Mouse (Mus musculus) induced T-regulatory cell, adult 2 months (primary cell): Measurements from ENCODE around the gene Ice1.

ENCODE experiments used
- DNase-seq: peaks from one replicate; pipeline ENCODE4 v3.0.0-alpha.2; 2012; ENCODE audit warnings: low read depth

Gene Ice1

DNA sequence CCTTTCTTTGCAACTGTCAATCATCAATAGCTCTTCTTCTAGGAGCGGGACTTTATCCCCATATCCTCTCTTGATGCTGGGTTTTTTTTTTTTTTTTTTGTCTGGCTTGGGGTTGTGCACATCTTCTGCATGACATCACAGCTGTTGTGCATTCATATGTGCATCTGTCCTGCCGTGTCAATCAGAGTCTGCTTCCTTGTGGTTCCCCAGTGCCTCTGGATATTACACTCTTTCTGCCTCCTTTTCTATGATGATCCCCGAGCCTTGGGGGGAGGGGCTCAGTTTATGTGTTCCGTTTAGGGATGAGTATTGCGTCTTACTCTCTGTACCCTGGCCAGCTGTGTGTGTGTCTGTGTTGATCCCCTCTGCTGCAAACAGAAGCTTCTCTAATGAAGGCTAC lies 84.0 kb downstream of the Ice1 start:
- DNase-seq = no peak

- no peak for DNase-seq
Observed at GRCm38 (mm10) chr13:70547457-70547856, 90.0 kb downstream of the Ice1 start.

DNA sequence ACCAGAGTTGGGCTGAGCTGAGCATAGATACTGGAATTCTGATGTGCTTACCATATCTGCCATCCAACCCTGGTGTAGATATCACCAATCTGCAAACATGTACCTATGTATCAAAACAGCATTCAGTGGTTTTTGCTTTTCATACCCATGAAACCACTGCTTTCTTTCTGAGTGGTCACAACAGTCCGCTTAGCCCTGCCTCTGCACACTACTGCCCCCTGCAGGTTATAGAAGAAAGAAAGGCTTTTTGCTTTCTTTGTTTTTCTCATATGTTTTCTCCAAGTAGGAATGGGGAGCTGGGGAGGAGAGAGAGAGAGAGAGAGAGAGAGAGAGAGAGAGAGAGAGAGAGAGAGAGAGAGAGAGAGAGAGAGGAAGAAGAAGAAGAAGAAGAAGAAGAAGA lies 92.2 kb downstream of the Ice1 start:
- no peak for DNase-seq

- no peak for DNase-seq
Observed at GRCm38 (mm10) chr13:70539842-70540241, 97.6 kb downstream of the Ice1 start.

DNA sequence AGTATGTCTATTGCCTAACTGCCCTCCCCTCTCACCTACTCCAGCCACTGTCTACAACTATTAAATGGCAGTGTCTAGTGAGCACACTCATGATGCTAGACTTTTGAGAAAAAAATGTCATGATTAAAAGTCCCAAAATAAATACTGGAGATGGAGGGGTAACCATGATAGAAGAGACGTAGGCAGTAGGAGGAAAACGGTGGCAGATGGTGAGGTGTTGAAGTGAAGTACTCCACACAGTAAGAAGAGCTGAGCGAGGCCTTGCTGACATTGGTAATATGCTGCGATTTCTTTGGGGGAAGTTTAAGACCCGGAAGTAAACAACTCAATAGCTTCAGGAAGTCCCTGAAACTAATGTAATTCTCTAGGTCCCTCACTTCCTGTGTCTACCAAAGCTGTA lies 104.0 kb downstream of the Ice1 start:
- no peak for DNase-seq

GRCm38 (mm10) chr13:70532719-70533118 lies 104.7 kb downstream of the Ice1 start:
- no peak for DNase-seq

DNA sequence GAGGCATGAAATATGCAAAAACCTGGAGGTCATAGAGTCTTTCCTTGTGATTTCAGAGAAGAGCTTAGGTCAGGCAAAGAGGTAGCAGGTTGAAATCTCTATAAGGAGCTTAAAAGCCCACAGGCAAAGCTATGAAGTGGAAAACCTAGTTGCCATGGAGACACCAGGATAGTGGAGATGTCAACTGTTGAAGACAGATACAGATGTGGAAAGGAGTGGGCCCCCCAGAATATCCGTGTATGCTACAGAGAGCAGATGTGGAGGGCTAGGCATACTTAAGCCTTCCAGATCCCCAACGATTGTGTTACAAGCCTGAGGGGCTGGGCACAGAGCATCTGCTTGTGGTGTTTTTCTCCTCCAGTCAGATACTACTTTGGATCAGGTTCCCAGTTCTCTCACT lies 119.8 kb downstream of the Ice1 start:
- DNase-seq = no peak

GRCm38 (mm10) chr13:70515004-70515403 lies 122.4 kb downstream of the Ice1 start:
- DNase-seq = no peak

DNA sequence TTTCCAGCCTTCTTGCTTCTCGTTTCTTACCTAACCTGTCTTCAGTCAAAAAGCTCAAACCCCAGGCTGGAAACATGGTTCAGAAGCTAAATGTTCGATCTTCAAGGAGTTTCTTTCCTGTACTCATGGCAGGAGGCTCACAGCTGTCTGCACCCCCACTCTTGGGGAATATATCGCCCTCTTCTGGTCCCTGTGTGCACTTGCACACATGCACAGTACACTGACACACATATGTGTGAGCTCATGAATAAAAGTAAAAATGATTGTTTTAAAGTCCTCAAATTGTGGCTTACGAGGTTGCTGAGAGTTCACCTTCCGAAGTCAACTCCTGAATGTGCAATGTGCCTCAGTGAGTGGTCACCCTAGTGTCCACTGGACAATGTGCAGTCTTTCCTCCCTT lies 127.2 kb downstream of the Ice1 start:
- no peak for DNase-seq

- DNase-seq = no peak
Observed at GRCm38 (mm10) chr13:70509375-70510016, 127.9 kb downstream of the Ice1 start.

- DNase-seq = no peak
Observed at GRCm38 (mm10) chr13:70508708-70509374, 128.6 kb downstream of the Ice1 start.
